Mouse (Mus musculus): ENCODE data around the gene Gm4884. TPM values are rescaled to one million over a fixed set of nuclear protein-coding genes. Genes with fewer than 3 reads are reported as not detected.
"Not testable (repeated sequence)": the region's sequence is repeated elsewhere in the genome, so short reads cannot be mapped to it uniquely, and the experiment has no call there.

Gm4884 gene
- polyA plus RNA-seq (2016; fragmentation: Nextera tagmentation; extraction: Ambion mirVana): not detected in 2 replicates

- not testable (repeated sequence) for H3K27ac ChIP-seq; H3K9me3 ChIP-seq; H3K9ac ChIP-seq; H3K4me2 ChIP-seq; H3K4me3 ChIP-seq (replicated peaks); H3K36me3 ChIP-seq (replicated peaks); H3K4me1 ChIP-seq; ATAC-seq (ENCODE audit: low FRiP score); H3K27me3 ChIP-seq
- 79% methylated on average over 1 of the region's 1 CpGs for WGBS
Observed at GRCm38 (mm10) chr7:41032419-41032818, at the start of gene Gm4884. Gene Gm4884 (plus strand): TSS chr7:41032719.

GRCm38 (mm10) chr7:40987243-40987642, 45.3 kb upstream of the Gm4884 start, which contains the start of gene 4930433I11Rik:
Gene 4930433I11Rik (plus strand): TSS chr7:40987543.
- no peak within 1 kb of the TSS for H3K4me3 ChIP-seq (replicated peaks)
- 70% methylated on average over 1 of the region's 1 CpGs for WGBS
- peaks cover 5% of the 10 kb centered on the region; the same call in 1 of the 2 replicates for H3K9me3 ChIP-seq
- H3K36me3 ChIP-seq (replicated peaks): no peaks in the 10 kb centered on the region
- no peak within 1 kb of the TSS for H3K9ac ChIP-seq
- ATAC-seq (ENCODE audit: low FRiP score): no peak
- H3K4me2 ChIP-seq: no peak within 1 kb of the TSS
- H3K4me1 ChIP-seq: no peaks in the 10 kb centered on the region
- H3K27me3 ChIP-seq: no peaks in the 10 kb centered on the region
- H3K27ac ChIP-seq: no peak within 1 kb of the TSS

- H3K27ac ChIP-seq; H3K4me2 ChIP-seq; H3K4me3 ChIP-seq (replicated peaks); ATAC-seq (ENCODE audit: low FRiP score); H3K27me3 ChIP-seq; H3K4me1 ChIP-seq; H3K9ac ChIP-seq; H3K36me3 ChIP-seq (replicated peaks): not testable (repeated sequence)
- WGBS: 67% methylated on average over 3 of the region's 3 CpGs
- peaks cover 14% of the 10 kb centered on the region for H3K9me3 ChIP-seq
Observed at GRCm38 (mm10) chr7:41044058-41044457, 11.5 kb downstream of the Gm4884 start.

Other genes with a start within 250 kb of the Gm4884 start
- gene Vstm2b, start 134.4 kb upstream of the Gm4884 start, polyA plus RNA-seq (2016; fragmentation: Nextera tagmentation; extraction: Ambion mirVana): 9.6 and 11.0 TPM in 2 replicates
- gene 4930433I11Rik, start 45.2 kb upstream of the Gm4884 start, polyA plus RNA-seq (2016; fragmentation: Nextera tagmentation; extraction: Ambion mirVana): not detected in 2 replicates
- gene Gm5592, start 121.1 kb downstream of the Gm4884 start, polyA plus RNA-seq (2016; fragmentation: Nextera tagmentation; extraction: Ambion mirVana): not detected in 2 replicates

Measured in forebrain, embryonic 12.5 days (tissue).